Mouse (Mus musculus) left cerebral cortex, adult 18-20 months (tissue): ENCODE results near the gene Cdh3. TPM values are rescaled to one million over a fixed set of nuclear protein-coding genes. Genes with fewer than 3 reads are reported as not detected.
A peak's percentile ranks its signal among the peaks of the same experiment; 100 is the strongest.
"Not testable (repeated sequence)": the region's sequence is repeated elsewhere in the genome, so short reads cannot be mapped to it uniquely, and the experiment has no call there.

ENCODE experiments used
- DNase-seq, 2 experiments: peaks; one replicate each; pipeline ENCODE4 v3.0.0; 2021 to 2022; ENCODE audit warnings: low spot score in 2 of 2, mixed read lengths in 1 of 2
- total RNA-seq, 2 experiments: library from RNA; stranded (reverse); gene quantifications; 2 replicates each; pipeline ENCODE4 v1.2.3; 2021

Cdh3 gene
- total RNA-seq, 2 experiments from 2014 or later, result 0.33 to 0.44 TPM

GRCm38 (mm10) chr8:106570386-106570785 is 59.7 kb downstream of the Cdh3 start:
- no peak for DNase-seq

- no peak for DNase-seq
Observed at GRCm38 (mm10) chr8:106571551-106572172, 61.0 kb downstream of the Cdh3 start.

GRCm38 (mm10) chr8:106572175-106572574 is 61.5 kb downstream of the Cdh3 start:
- not testable (repeated sequence) for DNase-seq

- DNase-seq, result not testable (repeated sequence)
Observed at GRCm38 (mm10) chr8:106573168-106573567, 62.5 kb downstream of the Cdh3 start, which contains the start of gene Gm10073. TSS of gene Gm10073 (minus strand) at chr8:106573461.

GRCm38 (mm10) chr8:106574283-106574682 is 63.6 kb downstream of the Cdh3 start:
- no peak for DNase-seq

- DNase-seq, result no peak
Observed at GRCm38 (mm10) chr8:106576849-106577555, 66.3 kb downstream of the Cdh3 start.

- no peak for DNase-seq
Observed at GRCm38 (mm10) chr8:106579510-106579909, 68.8 kb downstream of the Cdh3 start.

DNA sequence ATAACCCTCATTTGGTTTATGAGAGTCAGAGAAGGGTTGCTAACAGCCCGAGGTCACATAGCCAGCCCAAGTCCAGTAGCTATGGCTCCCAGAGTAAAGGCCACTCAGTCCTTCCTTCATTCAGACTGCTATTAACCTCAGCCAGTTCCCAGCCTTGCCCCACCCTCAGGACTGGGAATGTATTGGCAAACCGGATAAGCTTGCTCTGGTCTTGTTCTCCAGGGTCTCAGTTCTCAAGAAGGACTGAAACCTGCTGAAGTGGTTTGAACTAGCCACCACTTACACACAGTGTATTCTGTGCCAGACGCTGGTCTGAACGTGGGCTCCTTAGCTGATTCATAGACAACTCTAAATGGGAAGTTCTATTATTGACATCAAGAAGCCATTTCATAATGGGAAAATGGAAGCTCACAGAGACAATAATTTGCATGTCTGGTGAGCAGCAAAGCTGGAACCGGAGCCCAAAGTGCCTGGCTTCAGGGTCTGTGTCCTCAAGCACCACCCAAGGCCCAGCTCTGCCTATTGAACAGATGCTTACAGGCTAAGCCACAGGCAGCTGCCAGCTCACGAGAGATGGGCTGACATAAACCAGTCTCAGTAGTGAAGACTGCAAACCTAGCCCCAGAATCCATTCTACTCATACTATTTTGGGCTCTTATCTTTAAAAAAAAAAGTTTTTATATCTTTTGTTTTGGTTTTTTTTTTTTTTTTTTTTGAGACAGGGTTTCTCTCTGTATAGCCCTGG is 70.8 kb downstream of the Cdh3 start:
- no peak for DNase-seq

GRCm38 (mm10) chr8:106584942-106585670 is 74.4 kb downstream of the Cdh3 start:
- no peak for DNase-seq

- DNase-seq, result no peak
Observed at GRCm38 (mm10) chr8:106585671-106586037, 75.0 kb downstream of the Cdh3 start.

DNA sequence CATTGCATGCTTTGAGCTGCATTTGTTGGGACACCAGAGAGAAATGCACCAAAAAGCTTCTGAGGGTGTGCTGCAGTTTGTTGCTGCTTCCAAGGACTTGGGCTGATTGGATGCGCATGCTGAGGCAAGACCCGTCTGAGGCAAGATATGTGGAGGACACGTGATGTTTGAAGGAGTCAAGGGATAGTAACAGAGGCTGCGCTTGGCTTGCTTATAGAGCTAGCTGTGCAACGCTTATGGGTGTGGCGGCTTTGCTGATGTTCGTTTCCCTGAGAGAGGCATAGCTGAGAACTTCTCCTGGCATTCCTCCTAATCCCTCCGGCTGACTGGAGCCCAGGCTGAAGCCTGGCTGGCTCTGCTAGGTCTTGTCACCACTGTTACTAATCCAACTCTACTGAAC is 76.2 kb downstream of the Cdh3 start:
- no peak for DNase-seq

GRCm38 (mm10) chr8:106588443-106589431 is 78.0 kb downstream of the Cdh3 start:
- no peak for DNase-seq

DNA sequence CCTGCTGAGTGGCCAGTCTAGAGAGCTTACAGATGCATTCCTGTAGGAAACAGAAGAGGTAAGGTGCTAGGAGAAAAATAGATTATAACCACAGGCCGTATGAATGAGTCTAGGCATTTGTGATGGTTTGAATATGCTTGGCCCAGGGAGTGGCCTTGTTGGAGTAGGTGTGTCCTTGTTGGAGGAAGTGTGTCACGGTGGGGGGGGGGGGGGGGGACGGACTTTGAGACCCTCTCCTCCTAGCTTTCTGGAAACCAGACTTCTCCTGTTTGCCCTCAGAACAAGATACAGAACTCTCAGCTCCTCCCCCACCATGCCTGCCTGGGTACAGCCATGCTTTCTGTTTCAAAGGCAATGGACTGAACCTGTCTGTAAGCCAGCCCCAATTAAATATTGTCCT is 81.8 kb downstream of the Cdh3 start:
- DNase-seq, result no peak

DNA sequence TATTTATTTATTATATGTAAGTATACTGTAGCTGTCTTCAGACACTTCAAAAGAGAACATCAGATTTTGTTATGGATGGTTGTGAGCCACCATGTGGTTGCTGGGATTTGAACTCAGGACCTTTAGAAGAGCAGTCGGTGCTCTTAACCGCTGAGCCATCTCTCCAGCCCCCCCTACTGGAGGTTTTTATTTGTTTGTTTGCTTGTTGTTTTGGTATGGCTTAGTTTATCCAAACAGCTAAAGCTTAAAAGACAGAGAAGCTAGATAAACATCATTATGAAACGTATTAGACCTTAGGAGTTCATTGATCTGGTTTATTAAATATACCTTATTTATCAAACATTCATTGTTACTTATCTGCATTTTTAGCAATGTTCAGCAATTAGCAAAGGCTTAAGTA is 84.9 kb downstream of the Cdh3 start:
- not testable (repeated sequence) for DNase-seq

GRCm38 (mm10) chr8:106597067-106597466 is 86.4 kb downstream of the Cdh3 start:
- no peak for DNase-seq

DNA sequence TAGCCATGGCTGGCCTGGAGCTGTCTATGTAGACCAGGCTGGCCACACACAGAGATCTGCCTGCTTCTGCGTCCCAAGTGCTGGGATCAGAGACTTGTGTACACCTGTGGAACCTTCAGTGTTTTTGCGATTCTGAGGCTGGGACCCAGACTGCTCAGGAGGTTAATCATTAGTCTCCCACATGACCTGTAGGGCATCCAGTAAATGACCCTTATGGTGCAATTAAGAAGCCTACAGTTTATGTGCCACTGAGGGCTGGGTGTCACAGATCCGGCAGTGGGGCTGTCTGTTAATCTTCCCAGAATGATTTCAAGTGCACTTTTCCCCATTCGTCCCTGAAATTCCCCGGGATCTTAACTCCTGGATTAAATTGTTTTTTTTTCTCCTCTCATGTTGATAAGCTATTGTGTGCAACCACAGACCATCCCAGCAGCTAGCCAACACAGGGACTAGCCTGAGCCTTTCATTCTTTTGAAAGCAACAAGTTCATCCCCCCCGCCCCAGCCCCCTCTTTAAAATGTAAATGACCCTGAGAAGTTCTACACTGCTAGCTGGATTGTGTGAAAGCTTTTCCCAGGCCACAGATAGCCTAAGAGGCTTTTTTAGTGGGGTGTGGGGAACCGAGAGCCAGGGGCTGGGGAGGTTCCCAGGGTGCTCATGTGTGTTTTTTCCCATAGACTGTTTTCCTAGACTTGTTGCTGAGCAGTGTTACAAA is 88.7 kb downstream of the Cdh3 start:
- no peak for DNase-seq

DNA sequence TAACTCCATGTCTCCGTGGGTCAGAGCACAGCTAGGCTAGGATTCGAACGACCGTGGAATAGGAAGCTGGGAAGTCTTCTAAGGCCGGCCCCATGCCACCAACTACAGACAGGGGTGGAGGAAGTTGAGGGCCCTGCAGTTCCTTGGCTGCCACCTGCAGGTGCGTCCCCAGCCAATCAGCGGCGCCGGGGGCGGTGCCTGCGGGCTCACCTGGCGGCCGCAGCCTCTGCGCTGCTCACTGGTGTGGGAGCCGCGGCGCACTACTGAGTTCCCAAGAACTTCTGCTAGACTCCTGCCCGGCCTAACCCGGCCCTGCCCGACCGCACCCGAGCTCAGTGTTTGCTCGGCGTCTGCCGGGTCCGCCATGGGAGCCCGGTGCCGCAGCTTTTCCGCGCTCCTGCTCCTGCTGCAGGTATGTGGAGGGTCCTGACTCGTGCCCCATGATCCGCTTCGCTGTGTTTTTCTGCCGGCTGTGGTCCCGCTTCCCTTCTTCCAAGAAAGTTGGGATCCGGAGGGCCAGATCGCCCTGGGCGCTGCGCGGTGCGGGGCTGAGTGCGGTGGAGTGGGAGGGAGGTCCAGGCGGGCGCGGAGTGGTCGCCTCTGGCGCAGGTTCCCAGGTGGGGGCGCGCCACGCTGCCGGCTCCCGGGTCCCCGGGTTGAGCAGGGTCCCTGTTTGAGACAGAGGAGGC is 92.6 kb downstream of the Cdh3 start, which contains the start of gene Cdh1:
TSS of gene Cdh1 (plus strand) at position 221 of the 689 bp plus-strand sequence.
- peak; percentile 6 to 12 for DNase-seq

DNA sequence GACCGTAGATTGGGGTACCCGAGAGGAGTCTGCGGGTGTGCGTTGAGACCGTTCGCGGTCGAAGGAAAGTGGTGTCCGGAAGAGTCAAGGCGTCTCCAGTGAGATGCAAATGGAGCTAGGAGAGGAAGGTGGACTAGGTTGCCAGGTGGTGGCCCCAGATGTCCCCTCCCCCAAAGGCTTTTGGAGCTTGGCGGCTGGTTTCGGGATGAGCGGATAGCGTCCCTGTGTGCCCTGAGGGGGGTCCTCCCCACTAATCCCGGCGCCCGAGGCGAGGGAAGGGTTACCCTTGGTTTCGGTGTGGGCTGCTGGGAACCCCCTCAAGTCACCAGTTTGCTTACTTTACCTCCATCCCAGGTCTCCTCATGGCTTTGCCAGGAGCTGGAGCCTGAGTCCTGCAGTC is 93.2 kb downstream of the Cdh3 start:
- DNase-seq, result no peak

DNA sequence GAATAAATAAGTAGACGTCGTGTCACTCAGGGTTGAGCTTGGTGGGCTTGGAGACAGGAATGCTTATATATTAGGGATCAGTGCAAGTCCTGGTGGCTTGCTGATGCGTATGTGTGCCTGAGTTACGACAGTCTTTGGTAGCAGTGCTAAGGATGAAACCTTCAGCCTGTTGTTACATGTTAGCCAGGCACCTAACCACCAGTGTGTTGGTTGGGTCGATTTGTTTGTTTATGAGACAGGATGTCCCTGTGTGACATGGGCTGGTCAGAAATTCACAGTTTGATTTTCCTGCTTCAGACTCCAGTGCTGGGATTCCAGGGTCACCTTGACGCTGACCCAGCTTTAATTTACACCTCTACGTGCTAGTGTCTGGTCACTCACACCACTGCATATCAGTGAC is 95.0 kb downstream of the Cdh3 start:
- DNase-seq, result no peak
